Mouse (Mus musculus) intestine, postnatal 0 days (tissue): ENCODE results near the gene Nol3. TPM values are rescaled to one million over a fixed set of nuclear protein-coding genes. Genes with fewer than 3 reads are reported as not detected.

Source experiments
- ATAC-seq: fragments of 200-750 bp; cut with Nextera tagmentation; 2 replicates; pipeline ENCODE4 v1.8.0; 2017; ENCODE audit warnings: mild to moderate bottlenecking, moderate TSS enrichment, moderate library complexity
- H3K27ac ChIP-seq: fragments of 300-500 bp; sonication (generic); 2 replicates; pipeline ENCODE4 v1.5.1; 2014; ENCODE audit warnings: mild to moderate bottlenecking, low read depth, low read length, moderate library complexity
- H3K27me3 ChIP-seq: fragments of 300-500 bp; sonication (generic); replicated peaks from 2 replicates; pipeline ENCODE4 v1.6.1; 2014; ENCODE audit warnings: low read length, mixed read lengths; ENCODE audit not compliant: control insufficient read depth, insufficient read depth
- H3K36me3 ChIP-seq: fragments of 300-500 bp; sonication (generic); 2 replicates; pipeline ENCODE4 v1.6.1; 2014; ENCODE audit warnings: mild to moderate bottlenecking, moderate library complexity; ENCODE audit not compliant: control insufficient read depth, insufficient read depth
- H3K4me1 ChIP-seq: fragments of 300-500 bp; sonication (generic); replicated peaks from 2 replicates; pipeline ENCODE4 v1.6.1; 2014; ENCODE audit warnings: antibody characterized with exemption, low read length, mixed read lengths; ENCODE audit not compliant: control insufficient read depth, insufficient read depth
- H3K4me2 ChIP-seq: fragments of 300-500 bp; sonication (generic); replicated peaks from 2 replicates; pipeline ENCODE4 v1.6.1; 2014; ENCODE audit warnings: low read depth, mild to moderate bottlenecking, moderate library complexity
- H3K4me3 ChIP-seq: fragments of 300-500 bp; sonication (generic); 2 replicates; pipeline ENCODE4 v1.5.1; 2014; ENCODE audit warnings: low read depth, low read length
- H3K9ac ChIP-seq: fragments of 300-500 bp; sonication (generic); 2 replicates; pipeline ENCODE4 v1.6.1; 2014; ENCODE audit warnings: mild to moderate bottlenecking, low read depth, low read length
- H3K9me3 ChIP-seq: fragments of 300-500 bp; sonication (generic); 2 replicates; pipeline ENCODE4 v1.6.1; 2016; ENCODE audit warnings: mixed run types; ENCODE audit not compliant: control insufficient read depth
- CTCF ChIP-seq: sonication (generic); IDR thresholded peaks from 2 replicates; pipeline ENCODE4 v1.5.1; 2016; ENCODE audit warnings: low read depth, mild to moderate bottlenecking, control low read depth, antibody characterized with exemption, moderate library complexity
- WGBS: fragments of 180-500 bp; shearing (Covaris S2); extraction: QIAGEN DNeasy Blood & Tissue Kit; methylation state at CpG from one replicate; pipeline ENCODE4 v1.1.7; 2014; 5-methylcytosine and 5-hydroxymethylcytosine counted together
- polyA plus RNA-seq: library from polyadenylated mRNA; unstranded; fragments of >200 nt; fragmentation: Nextera tagmentation; extraction: Ambion mirVana; gene quantifications from 2 replicates; pipeline ENCODE4 v1.2.1, GENCODE M21; 2015

The Nol3 gene
- polyA plus RNA-seq, 1 experiment from 2014 or later: 0.76 TPM

DNA sequence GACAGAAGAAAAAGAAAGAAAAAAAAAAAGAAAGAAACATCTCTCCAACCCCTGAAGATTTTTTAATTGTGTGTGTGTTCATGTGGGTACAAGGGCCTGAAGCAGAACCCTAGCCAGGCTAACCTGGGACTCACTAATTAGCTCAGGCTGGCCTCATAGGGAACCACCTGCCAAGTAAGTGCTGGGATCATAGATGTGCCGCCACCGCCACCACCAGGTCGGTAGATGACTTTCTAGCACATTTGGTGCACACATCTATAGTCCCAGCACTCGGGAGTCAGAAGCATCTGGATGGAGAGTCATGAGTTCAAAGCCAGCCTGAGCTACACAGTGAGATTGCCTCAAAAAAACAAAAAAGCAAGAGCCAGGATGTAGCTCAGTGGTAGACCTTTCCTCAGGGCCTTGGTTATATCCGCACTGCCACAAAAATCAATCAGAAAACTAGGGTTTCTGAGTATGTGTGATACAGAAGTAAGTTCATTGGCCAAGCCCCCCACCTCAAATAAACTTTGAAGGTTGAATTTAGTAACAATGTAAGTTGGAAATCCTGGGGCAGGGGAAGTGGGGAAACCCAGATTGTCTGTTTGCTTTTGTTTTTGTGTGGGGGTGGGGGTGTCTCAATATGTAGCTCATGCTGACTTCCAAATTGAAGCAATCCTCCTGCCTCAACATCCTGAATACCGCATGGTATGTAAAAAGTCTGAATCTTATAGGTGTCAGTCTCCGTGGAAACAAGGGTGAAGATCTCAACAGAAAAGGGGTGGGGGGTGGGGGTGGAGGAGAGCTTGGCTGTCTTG is 18.4 kb upstream of the Nol3 start:
- WGBS: 87% methylated on average over 7 of the region's 7 CpGs
- Histone ChIP-seq H3K27ac (no peak overlapping the region), H3K27me3 (peaks cover 10% of the 10 kb centered on the region; the same call in 1 of the 2 replicates), H3K4me3 (no peak overlapping the region), H3K9ac (no peak overlapping the region), H3K9me3 (no peaks in the 10 kb centered on the region), H3K4me2 (no peak overlapping the region), H3K4me1 (peaks cover 12% of the 10 kb centered on the region; the same call in 1 of the 2 replicates), H3K36me3 (peaks cover 6% of the 10 kb centered on the region; the same call in 1 of the 2 replicates)
- TF ChIP-seq CTCF: no peak
- ATAC-seq: no peak

DNA sequence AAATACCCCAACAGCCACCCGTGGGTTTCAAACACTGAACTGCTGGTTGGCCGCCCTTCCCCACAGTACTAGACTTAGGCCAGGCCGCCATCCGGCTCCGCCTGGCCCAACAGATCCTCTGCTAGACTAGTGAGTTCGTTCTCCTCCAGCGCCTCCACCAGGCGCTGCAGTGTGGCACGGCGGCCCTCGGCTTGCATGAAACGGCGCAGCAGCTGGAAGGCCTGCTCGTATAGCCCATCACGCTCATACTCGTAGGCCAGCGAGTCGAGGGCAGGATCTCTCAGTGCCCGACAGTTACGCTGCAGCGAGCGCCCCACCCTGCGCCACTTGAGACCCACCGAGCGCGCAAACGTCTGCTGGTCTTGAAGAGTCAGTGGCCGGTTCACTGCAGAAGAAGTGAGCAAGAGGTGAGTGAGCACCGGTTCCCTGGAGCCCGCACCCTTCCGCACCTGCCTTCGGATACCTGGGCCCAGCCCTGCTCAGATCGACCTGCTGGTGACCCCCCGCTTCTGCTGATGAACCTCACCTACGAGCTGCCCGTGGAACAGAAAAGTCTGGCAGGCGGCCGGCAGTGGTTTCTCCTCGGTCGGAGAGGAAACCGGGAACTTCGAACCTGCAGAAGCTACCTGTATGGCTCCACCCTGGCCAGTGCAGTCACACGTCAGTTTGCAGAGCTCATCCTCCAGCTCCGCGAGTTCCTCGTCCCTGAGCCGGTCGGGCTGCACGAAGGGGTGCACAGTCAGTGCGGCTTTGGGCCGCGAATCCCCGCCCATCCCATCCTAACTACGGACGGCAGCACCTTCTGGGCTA is 16.8 kb upstream of the Nol3 start:
- Histone ChIP-seq H3K36me3 (peaks cover 6% of the 10 kb centered on the region; the same call in 1 of the 2 replicates), H3K27ac (no peak overlapping the region), H3K4me3 (peak overlapping the region; percentile 20), H3K27me3 (peaks cover 10% of the 10 kb centered on the region; the same call in 1 of the 2 replicates), H3K9me3 (no peaks in the 10 kb centered on the region), H3K4me1 (peaks cover 18% of the 10 kb centered on the region), H3K4me2 (peak overlapping the region; percentile 60), H3K9ac (no peak overlapping the region)
- 29% methylated on average over 55 of the region's 55 CpGs for WGBS
- no peak for ATAC-seq
- TF ChIP-seq CTCF: peak; percentile 36

DNA sequence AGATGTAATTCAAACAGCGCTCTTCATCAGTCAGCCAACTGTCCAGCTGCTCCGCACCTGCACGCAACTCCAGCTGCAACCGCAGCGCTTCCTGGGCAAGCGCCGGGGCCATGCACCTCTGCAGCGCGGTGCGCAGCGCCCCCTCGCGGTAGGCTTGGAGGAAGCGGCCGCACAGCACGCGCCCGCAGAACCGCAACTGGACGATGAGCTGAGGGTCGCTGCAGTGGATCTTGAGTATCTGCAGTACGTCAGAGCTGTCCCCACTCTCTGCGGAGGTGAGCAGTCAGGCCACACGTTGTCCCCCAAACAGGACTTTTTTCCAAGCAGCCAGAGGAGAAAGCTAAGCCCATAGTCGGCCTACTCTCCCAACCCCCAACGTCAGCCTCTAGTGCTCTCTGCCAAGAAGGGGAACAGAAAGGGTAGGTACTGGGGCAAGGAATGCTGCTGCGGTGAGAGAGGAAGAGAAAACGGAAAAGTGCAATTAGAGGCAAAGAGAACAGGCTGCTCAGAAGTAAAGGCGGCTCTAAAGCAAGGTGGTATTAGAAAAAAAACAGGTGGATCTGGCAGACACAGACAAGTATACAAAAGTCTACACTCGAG is 16.1 kb upstream of the Nol3 start:
- peak; percentile 100 for TF ChIP-seq CTCF
- WGBS: 5% methylated on average over 30 of the region's 30 CpGs
- peak overlapping the region; percentile 60 for H3K4me2 ChIP-seq
- 0 out of 2 replicates have a peak, but pooled peaks have one; percentile 32 for ATAC-seq
- peaks cover 19% of the 10 kb centered on the region for H3K4me1 ChIP-seq
- H3K36me3 ChIP-seq: peaks cover 6% of the 10 kb centered on the region; the same call in 1 of the 2 replicates
- H3K9me3 ChIP-seq: no peaks in the 10 kb centered on the region
- peaks cover 10% of the 10 kb centered on the region; the same call in 1 of the 2 replicates for H3K27me3 ChIP-seq
- H3K9ac ChIP-seq: no peak overlapping the region
- H3K27ac ChIP-seq: no peak overlapping the region
- peak overlapping the region; percentile 20 for H3K4me3 ChIP-seq

DNA sequence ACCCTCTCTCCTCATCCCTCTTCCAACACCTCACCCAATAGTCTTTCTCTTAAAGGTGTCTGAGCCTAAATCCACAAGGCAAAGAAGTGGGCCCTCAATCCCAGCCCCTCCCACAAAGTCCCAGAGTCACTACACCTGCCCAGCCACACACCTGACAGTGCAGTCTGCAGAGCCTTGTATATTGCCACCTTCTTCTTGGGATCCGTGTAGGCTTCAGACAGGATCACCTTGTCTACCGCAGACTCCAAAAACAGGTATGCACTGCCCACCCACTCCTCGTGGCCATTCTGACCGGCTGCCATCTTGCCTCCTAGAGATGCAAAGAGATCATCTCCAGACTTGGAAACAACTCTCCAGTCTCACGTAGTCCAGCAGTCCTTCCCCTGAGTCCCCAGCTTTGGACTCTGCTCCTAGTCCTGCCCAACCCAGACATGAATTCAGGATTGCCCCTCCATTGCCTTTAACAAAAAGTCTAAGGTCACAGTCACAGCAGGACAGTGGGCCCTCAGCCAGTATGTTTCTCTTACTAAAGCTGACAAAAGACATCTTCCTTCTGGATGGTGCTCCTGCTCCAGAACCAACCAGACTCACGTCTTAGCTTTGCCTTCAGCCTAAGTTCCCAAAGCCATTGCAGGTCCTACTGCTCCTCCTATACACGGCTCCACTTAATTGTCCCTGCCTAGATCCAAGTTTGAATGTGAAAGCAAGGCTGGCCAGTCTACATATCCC is 15.4 kb upstream of the Nol3 start:
- H3K27ac ChIP-seq: no peak overlapping the region
- H3K4me1 ChIP-seq: peaks cover 20% of the 10 kb centered on the region
- 79% methylated on average over 7 of the region's 7 CpGs for WGBS
- no peak for ATAC-seq
- H3K4me2 ChIP-seq: no peak overlapping the region
- TF ChIP-seq CTCF: no peak
- no peaks in the 10 kb centered on the region for H3K9me3 ChIP-seq
- H3K27me3 ChIP-seq: peaks cover 10% of the 10 kb centered on the region; the same call in 1 of the 2 replicates
- H3K36me3 ChIP-seq: peaks cover 6% of the 10 kb centered on the region; the same call in 1 of the 2 replicates
- H3K4me3 ChIP-seq: no peak overlapping the region
- no peak overlapping the region for H3K9ac ChIP-seq

DNA sequence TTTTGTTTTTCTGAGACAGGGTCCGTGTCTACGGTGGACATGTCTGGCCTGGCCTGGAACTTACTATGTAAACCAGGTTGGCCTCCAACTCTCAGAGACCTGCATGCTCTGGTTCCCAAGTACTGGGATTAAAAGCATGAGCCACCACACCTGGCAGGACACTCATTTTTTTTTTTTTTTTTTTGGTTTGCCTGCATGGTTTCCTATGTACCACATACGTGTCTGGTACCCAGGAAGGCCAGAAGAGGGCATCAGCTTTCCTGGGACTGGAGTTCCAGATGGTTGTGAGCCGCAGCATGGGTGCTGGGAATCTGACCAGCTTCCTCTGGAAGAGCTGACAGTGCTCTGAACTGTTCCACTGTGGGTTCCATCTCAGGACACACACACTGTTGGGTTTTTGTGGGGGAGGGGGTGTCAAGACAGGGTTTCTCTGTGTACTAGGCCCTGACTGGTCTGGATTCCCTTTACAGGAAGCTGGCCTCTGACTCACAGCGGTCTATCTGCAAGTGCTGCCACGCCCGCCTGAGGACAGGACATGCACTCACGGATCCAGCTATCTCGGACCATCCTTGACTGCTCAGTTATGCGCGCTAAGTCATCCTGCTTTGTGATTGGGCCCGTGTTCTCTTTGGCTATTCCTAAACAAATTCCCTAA is 14.5 kb upstream of the Nol3 start:
- no peak for ATAC-seq
- no peak overlapping the region for H3K4me3 ChIP-seq
- no peak overlapping the region for H3K9ac ChIP-seq
- no peak overlapping the region for H3K4me2 ChIP-seq
- peaks cover 11% of the 10 kb centered on the region; the same call in 1 of the 2 replicates for H3K27me3 ChIP-seq
- peaks cover 20% of the 10 kb centered on the region for H3K4me1 ChIP-seq
- peaks cover 6% of the 10 kb centered on the region; the same call in 1 of the 2 replicates for H3K36me3 ChIP-seq
- WGBS: 79% methylated on average over 12 of the region's 12 CpGs
- no peak overlapping the region for H3K27ac ChIP-seq
- TF ChIP-seq CTCF: 0 out of 2 replicates have a peak, but pooled peaks have one; percentile 13
- H3K9me3 ChIP-seq: no peaks in the 10 kb centered on the region
